Mouse (Mus musculus): ENCODE measurements around the gene Tanc1.

GRCm38 (mm10) chr2:59788704-59789500 is 177.1 kb downstream of the Tanc1 start:
- TF ChIP-seq CTCF (conservative IDR thresholded peaks at IDR 0.05; ENCODE audit: low read length) (no peak), POU5F1 (IDR thresholded peaks at IDR 0.05; ENCODE audit: borderline replicate concordance, low read length) (no peak), NANOG (IDR thresholded peaks at IDR 0.05; ENCODE audit: borderline replicate concordance, low read length) (no peak)

All from E14TG2a.4 (cell line).